Mouse (Mus musculus): ENCODE data around the gene Dapk1. TPM values are rescaled to one million over a fixed set of nuclear protein-coding genes. Genes with fewer than 3 reads are reported as not detected.
A peak's percentile ranks its signal among the peaks of the same experiment; 100 is the strongest.

Gene Dapk1
- polyA plus RNA-seq, 1 experiment from 2014 or later, result 34.9 TPM

DNA sequence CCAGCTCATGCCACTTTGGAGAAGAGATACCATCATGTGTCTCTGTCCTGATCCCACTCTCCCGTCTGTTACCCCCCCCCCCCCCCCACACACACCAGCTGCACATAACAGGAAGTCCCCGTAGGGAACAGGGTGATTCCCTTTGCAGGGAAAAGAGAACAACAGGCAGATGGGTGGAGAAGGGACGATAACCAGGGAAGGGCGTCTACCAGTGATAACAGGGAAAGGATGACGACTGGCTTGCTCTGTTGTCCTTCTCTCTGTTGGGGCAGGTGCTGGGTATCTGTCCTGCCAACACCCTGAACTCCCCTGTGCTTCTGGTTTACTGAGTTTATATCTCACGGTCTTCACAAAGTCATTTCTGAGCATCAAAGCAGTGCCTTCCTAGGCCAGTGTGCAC lies 18.0 kb downstream of the Dapk1 start:
- H3K36me3 ChIP-seq, result peaks cover 7% of the 10 kb centered on the region; the same call in 1 of the 2 replicates
- ATAC-seq (ENCODE audit: low FRiP score), result no peak
- H3K9me3 ChIP-seq (replicated peaks), result no peaks in the 10 kb centered on the region
- no peaks in the 10 kb centered on the region for H3K27me3 ChIP-seq (replicated peaks)
- H3K9ac ChIP-seq (replicated peaks), result no peak overlapping the region
- no peak overlapping the region for H3K4me2 ChIP-seq
- 40% methylated on average over 6 of the region's 6 CpGs for WGBS
- H3K4me3 ChIP-seq (replicated peaks), result no peak overlapping the region
- H3K27ac ChIP-seq (replicated peaks), result no peak overlapping the region
- H3K4me1 ChIP-seq, result peaks cover 44% of the 10 kb centered on the region

DNA sequence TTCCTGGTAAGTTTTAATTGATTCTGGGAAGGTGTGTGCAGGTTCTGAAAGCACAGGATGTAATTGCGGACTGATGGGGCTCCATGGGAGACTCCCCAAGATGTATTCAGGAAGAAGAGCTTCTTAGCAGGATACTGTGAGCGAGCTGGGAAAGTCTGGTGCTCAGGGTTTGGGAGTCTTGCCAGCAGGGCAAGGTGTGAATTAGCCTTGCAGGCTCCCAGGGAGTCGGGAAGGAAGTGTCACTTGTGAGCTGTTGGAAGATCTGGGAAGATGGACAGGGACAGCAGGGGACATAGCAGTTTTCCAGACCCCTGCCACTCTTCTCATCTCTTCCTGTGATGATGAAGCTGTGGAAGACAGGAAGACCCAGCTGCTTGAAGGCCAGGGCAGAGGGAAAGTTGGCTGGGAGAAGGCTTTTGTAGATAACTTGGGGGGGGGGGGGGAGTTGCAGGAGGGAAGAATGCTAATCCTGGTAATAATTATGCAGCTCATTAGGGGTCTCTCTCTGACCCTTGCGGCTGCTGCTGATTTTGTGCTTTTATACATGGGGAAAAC lies 19.7 kb downstream of the Dapk1 start:
- Histone ChIP-seq H3K4me2 (no peak overlapping the region), H3K9ac (replicated peaks) (no peak overlapping the region), H3K4me3 (replicated peaks) (no peak overlapping the region), H3K9me3 (replicated peaks) (no peaks in the 10 kb centered on the region), H3K36me3 (peaks cover 3% of the 10 kb centered on the region; the same call in 1 of the 2 replicates), H3K4me1 (peaks cover 35% of the 10 kb centered on the region), H3K27ac (replicated peaks) (no peak overlapping the region), H3K27me3 (replicated peaks) (no peaks in the 10 kb centered on the region)
- 55% methylated on average over 4 of the region's 4 CpGs for WGBS
- ATAC-seq (ENCODE audit: low FRiP score), result no peak

DNA sequence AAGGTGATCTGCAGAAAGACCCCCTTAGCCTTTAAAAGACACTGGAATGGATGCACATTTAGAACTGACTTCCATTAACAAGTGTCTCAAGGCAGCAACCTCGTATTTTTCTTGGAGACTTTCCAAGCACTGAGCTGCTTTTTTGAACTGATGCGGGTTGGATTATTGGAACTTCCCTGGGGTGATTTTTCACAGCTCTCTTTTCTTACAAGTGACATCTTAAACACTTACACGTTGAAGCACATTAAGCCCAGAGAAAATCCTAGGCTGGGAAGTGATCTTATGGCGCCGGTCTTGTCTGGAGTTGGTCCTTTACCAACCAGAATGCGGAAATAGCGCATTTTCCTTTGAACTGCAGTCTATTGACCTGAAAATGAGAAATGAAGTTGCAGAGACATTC lies 23.8 kb downstream of the Dapk1 start:
- peaks cover 27% of the 10 kb centered on the region for H3K4me1 ChIP-seq

DNA sequence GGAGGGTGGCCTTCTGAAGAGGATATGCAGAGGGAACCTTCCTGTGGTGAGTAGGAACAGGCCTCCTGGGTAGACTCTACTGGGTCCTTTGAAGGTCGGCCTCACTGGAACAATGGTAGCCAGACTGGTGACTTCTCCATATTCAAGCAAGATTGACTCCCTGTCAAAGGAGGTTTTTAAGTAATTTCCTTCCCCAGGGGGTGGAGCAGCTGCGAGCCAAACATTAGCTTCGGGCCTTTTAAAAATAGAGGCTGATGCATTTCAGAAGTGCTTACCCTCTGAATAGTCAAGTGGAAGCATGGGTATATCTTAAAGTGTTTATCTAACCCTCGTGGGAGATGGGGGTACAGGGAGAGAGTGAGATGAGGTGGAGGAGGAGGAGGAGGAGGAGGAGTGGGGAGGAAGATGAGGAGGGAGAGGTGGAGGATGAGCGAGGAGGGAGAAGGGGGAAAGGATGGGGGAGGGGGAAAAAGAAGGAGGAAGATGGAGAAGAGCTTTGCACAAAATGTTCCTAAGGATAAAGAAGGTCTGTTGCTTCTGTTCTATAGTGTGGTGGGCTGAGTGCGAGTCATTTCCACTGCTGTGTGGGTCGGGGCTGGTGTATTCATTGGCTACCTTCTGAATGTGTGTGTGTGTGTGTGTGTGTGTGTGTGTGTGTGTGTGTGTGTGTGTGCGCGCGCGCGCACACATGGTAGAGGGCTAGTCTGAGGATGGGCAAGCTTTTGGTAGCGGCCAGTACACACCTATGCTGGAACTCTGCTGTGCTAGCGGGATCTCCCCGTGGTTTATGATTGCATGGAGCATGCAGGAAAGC lies 26.3 kb downstream of the Dapk1 start:
- no peak overlapping the region for H3K27ac ChIP-seq (replicated peaks)
- H3K9me3 ChIP-seq (replicated peaks), result no peaks in the 10 kb centered on the region
- H3K4me1 ChIP-seq, result peaks cover 18% of the 10 kb centered on the region
- H3K36me3 ChIP-seq, result no peaks in the 10 kb centered on the region
- no peak overlapping the region for H3K4me2 ChIP-seq
- 38% methylated on average over 15 of the region's 15 CpGs for WGBS
- no peak overlapping the region for H3K9ac ChIP-seq (replicated peaks)
- ATAC-seq (ENCODE audit: low FRiP score), result peak; percentile 31; the same call in 1 of the 2 replicates
- no peak overlapping the region for H3K4me3 ChIP-seq (replicated peaks)
- H3K27me3 ChIP-seq (replicated peaks), result no peaks in the 10 kb centered on the region

More for the DNA sequence above, 23.8 kb downstream of the Dapk1 start:
- Histone ChIP-seq H3K27ac (replicated peaks) (peak overlapping the region; percentile 45; the same call in 1 of the 2 replicates), H3K36me3 (0 out of 2 replicates have a peak, but pooled peaks cover 3% of the 10 kb centered on the region), H3K4me3 (replicated peaks) (no peak overlapping the region), H3K9ac (replicated peaks) (no peak overlapping the region), H3K9me3 (replicated peaks) (no peaks in the 10 kb centered on the region), H3K4me2 (no peak overlapping the region), H3K27me3 (replicated peaks) (no peaks in the 10 kb centered on the region)
- WGBS, result 54% methylated on average over 7 of the region's 7 CpGs
- no peak for ATAC-seq (ENCODE audit: low FRiP score)

GRCm38 (mm10) chr13:60628657-60628950 lies 26.9 kb downstream of the Dapk1 start:
- no peak for ATAC-seq (ENCODE audit: low FRiP score)

DNA sequence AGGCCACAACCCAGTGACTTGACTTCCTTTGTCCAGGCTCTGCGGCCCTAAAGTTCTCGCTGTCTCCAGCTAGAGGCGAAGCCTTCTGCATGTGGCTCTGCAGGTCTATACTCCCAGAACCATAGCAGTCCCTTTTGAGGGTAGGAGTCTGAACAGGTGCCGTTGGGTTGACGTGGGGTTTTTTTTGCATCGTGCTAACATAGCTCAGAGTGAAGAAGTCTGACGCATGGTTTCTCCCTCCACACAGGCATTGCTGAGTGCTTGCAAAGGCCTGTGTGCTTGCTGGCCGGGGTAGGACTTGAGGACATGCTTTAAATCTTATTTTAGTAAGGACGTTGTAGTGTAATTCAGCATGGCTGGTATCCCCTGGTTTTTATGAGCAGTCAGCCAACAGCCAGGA lies 27.7 kb downstream of the Dapk1 start:
- H3K4me2 ChIP-seq, result no peak overlapping the region
- H3K27ac ChIP-seq (replicated peaks), result no peak overlapping the region
- H3K27me3 ChIP-seq (replicated peaks), result no peaks in the 10 kb centered on the region
- H3K9ac ChIP-seq (replicated peaks), result no peak overlapping the region
- no peaks in the 10 kb centered on the region for H3K36me3 ChIP-seq
- 83% methylated on average over 9 of the region's 9 CpGs for WGBS
- H3K9me3 ChIP-seq (replicated peaks), result no peaks in the 10 kb centered on the region
- peaks cover 31% of the 10 kb centered on the region for H3K4me1 ChIP-seq
- no peak for ATAC-seq (ENCODE audit: low FRiP score)
- no peak overlapping the region for H3K4me3 ChIP-seq (replicated peaks)

More at GRCm38 (mm10) chr13:60628657-60628950, 26.9 kb downstream of the Dapk1 start:
- WGBS, result 15% methylated on average over 2 of the region's 2 CpGs
- Histone ChIP-seq H3K36me3 (no peaks in the 10 kb centered on the region), H3K4me3 (replicated peaks) (no peak overlapping the region), H3K9me3 (replicated peaks) (no peaks in the 10 kb centered on the region), H3K9ac (replicated peaks) (no peak overlapping the region), H3K4me1 (peaks cover 23% of the 10 kb centered on the region), H3K27ac (replicated peaks) (no peak overlapping the region), H3K4me2 (no peak overlapping the region), H3K27me3 (replicated peaks) (no peaks in the 10 kb centered on the region)

DNA sequence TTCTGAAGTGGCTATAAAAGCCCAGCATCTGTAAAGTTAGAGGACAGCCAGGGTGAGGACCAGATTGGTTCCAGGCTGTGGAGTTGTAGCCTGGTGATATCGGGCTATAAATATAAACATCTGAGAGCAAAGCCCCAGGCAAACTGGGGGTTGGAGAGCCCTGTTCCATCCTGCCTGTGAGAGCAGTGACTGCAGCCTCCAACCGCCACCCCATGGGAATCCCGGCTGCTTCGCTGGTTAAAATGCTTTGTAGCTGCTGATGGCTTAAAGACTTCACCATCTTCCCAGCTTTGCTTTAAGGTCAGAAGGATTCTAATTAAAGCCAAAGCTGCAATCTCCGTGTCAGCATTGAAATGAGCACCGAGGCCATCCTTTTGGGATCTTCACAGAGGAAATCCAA lies 32.2 kb downstream of the Dapk1 start:
- Histone ChIP-seq H3K9ac (replicated peaks) (0 out of 2 replicates have a peak overlapping the region, but pooled peaks have one; percentile 5), H3K4me3 (replicated peaks) (no peak overlapping the region), H3K36me3 (no peaks in the 10 kb centered on the region), H3K9me3 (replicated peaks) (no peaks in the 10 kb centered on the region), H3K27me3 (replicated peaks) (no peaks in the 10 kb centered on the region), H3K4me2 (0 out of 2 replicates have a peak overlapping the region, but pooled peaks have one; percentile 15), H3K4me1 (peaks cover 27% of the 10 kb centered on the region), H3K27ac (replicated peaks) (0 out of 2 replicates have a peak overlapping the region, but pooled peaks have one; percentile 28)
- ATAC-seq (ENCODE audit: low FRiP score), result 0 out of 2 replicates have a peak, but pooled peaks have one; percentile 33
- WGBS, result 33% methylated on average over 6 of the region's 6 CpGs

- 40% methylated on average over 6 of the region's 6 CpGs for WGBS
- no peaks in the 10 kb centered on the region for H3K9me3 ChIP-seq (replicated peaks)
- no peaks in the 10 kb centered on the region for H3K36me3 ChIP-seq
- H3K4me3 ChIP-seq (replicated peaks), result no peak overlapping the region
- H3K4me2 ChIP-seq, result no peak overlapping the region
- H3K27ac ChIP-seq (replicated peaks), result no peak overlapping the region
- no peak overlapping the region for H3K9ac ChIP-seq (replicated peaks)
- H3K4me1 ChIP-seq, result peaks cover 35% of the 10 kb centered on the region
- no peaks in the 10 kb centered on the region for H3K27me3 ChIP-seq (replicated peaks)
- ATAC-seq (ENCODE audit: low FRiP score), result no peak
Measured at GRCm38 (mm10) chr13:60635636-60636035, 33.9 kb downstream of the Dapk1 start.

DNA sequence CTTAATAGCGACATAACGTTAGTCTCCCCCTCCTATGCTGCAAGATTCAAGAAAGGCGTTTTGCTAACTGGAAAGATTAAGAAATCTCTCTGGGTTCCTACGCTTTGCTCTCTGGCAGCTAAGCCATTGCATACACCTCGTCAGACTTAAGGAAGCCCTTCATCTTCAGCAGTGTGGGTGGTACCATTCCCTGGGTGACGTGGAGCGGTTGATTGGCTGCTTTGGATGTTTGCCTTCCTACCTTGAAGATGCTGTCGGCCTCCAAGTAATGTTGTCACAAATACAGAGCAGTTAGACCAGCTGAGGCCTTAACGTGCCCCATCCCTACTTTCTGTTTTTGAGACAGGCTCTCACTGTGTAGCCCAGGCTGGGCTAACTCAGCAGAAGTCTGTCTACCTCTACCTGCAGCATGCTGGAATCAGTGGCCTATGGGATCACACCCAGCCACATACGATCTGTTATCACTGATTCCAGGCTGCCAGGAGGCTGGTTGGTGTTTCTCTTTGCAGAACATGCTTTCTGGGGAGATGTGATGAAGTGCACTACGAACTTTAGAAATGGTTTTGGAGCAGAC lies 37.8 kb downstream of the Dapk1 start:
- peaks cover 37% of the 10 kb centered on the region for H3K4me1 ChIP-seq
- no peak overlapping the region for H3K4me3 ChIP-seq (replicated peaks)
- H3K27me3 ChIP-seq (replicated peaks), result no peaks in the 10 kb centered on the region
- no peaks in the 10 kb centered on the region for H3K9me3 ChIP-seq (replicated peaks)
- no peak overlapping the region for H3K9ac ChIP-seq (replicated peaks)
- no peak for ATAC-seq (ENCODE audit: low FRiP score)
- no peaks in the 10 kb centered on the region for H3K36me3 ChIP-seq
- H3K4me2 ChIP-seq, result no peak overlapping the region
- no peak overlapping the region for H3K27ac ChIP-seq (replicated peaks)
- 81% methylated on average over 11 of the region's 11 CpGs for WGBS

DNA sequence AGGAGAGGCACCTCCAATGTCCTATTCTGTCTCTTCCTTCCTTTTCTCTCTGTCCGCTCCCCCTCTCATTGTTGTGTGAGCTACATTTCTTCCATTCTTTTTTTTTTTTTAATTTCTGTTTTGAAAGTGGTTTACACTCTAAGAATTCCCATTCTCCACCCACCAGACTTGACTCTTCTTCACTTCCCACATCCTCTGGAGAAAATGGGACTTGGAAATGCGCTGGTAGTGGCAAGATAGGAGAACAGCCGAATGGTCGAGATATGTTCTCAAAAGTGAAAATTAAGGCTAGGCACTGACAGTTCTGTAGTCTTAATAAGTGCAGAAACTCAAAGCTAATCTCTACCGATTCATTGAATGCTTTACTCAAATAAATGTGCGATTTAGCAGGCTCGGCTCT lies 38.7 kb downstream of the Dapk1 start:
- 94% methylated on average over 7 of the region's 7 CpGs for WGBS
- Histone ChIP-seq H3K4me3 (replicated peaks) (no peak overlapping the region), H3K4me1 (peaks cover 32% of the 10 kb centered on the region), H3K27ac (replicated peaks) (no peak overlapping the region), H3K27me3 (replicated peaks) (no peaks in the 10 kb centered on the region), H3K4me2 (no peak overlapping the region), H3K9me3 (replicated peaks) (no peaks in the 10 kb centered on the region), H3K36me3 (no peaks in the 10 kb centered on the region), H3K9ac (replicated peaks) (no peak overlapping the region)
- no peak for ATAC-seq (ENCODE audit: low FRiP score)

DNA sequence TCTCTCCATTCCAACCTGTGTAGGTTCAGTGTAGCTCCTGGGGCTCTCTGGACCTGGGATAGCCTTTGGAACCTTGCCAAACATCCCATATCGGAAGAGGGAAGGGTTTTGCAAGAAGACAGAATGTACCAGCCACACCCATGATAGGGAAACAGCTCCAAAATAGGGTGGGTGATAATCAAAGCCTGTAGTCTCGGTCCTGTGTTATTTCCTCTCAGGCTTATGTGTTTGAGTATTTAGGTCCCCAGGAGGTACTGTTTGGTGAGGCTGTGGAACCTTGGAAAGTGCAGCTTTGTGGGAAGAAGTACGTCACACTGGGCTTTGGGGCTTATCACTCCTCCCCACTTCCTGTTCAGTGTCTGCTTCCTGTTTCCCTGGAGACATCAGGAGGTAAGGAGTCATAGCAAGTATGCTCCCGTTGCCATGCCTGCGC lies 42.7 kb downstream of the Dapk1 start:
- Histone ChIP-seq H3K4me1 (peaks cover 28% of the 10 kb centered on the region), H3K4me2 (no peak overlapping the region), H3K27ac (replicated peaks) (no peak overlapping the region), H3K27me3 (replicated peaks) (no peaks in the 10 kb centered on the region), H3K9ac (replicated peaks) (no peak overlapping the region), H3K4me3 (replicated peaks) (no peak overlapping the region), H3K9me3 (replicated peaks) (no peaks in the 10 kb centered on the region), H3K36me3 (0 out of 2 replicates have a peak, but pooled peaks cover 4% of the 10 kb centered on the region)
- ATAC-seq (ENCODE audit: low FRiP score), result no peak
- 86% methylated on average over 5 of the region's 5 CpGs for WGBS

- no peak for ATAC-seq (ENCODE audit: low FRiP score)
- no peak overlapping the region for H3K9ac ChIP-seq (replicated peaks)
- WGBS, result 99% methylated on average over 3 of the region's 3 CpGs
Measured at GRCm38 (mm10) chr13:60646791-60647190, 45.0 kb downstream of the Dapk1 start.

More at GRCm38 (mm10) chr13:60646791-60647190, 45.0 kb downstream of the Dapk1 start:
- H3K27ac ChIP-seq (replicated peaks), result no peak overlapping the region
- no peaks in the 10 kb centered on the region for H3K27me3 ChIP-seq (replicated peaks)
- 0 out of 2 replicates have a peak, but pooled peaks cover 4% of the 10 kb centered on the region for H3K36me3 ChIP-seq
- no peak overlapping the region for H3K4me3 ChIP-seq (replicated peaks)
- peaks cover 21% of the 10 kb centered on the region for H3K4me1 ChIP-seq
- H3K4me2 ChIP-seq, result no peak overlapping the region
- H3K9me3 ChIP-seq (replicated peaks), result no peaks in the 10 kb centered on the region
